ENCODE assay signal across 8 mouse cellular contexts in genomic region chr7:121939729-121940128, GRCm38 (mm10). TPM values are rescaled to one million over a fixed set of nuclear protein-coding genes. Genes with fewer than 3 reads are reported as not detected.
DNase-seq lines count a peak whose midpoint lies in the region; ATAC-seq and TF ChIP-seq lines count a peak whose summit lies in the region.

No protein-coding gene starts in this region.

- no peak for TF ChIP-seq POLR2A in kidney, adult 2 months (IDR thresholded peaks at IDR 0.05; ENCODE audit: low read depth, low read length)
- 0 out of 2 replicates have a peak, but pooled peaks have one; percentile 17 for TF ChIP-seq POLR2A in cerebellum, adult 2 months (IDR thresholded peaks at IDR 0.05; ENCODE audit: borderline replicate concordance, insufficient read depth, low read length)

- no peak overlapping the region for H3K4me2 ChIP-seq in kidney, embryonic 14.5 days (replicated peaks; ENCODE audit: low read depth, low read length)
- H3K4me2 ChIP-seq in hindbrain, embryonic 11.5 days (replicated peaks; ENCODE audit: low read depth, low read length): no peak overlapping the region

- 0 out of 2 replicates have a peak overlapping the region, but pooled peaks have one; percentile 26 for H3K27ac ChIP-seq in kidney, adult 2 months (ENCODE audit: insufficient read depth, low read depth, low read length)
- H3K27ac ChIP-seq in kidney, embryonic 14.5 days (ENCODE audit: low read depth, low read length): no peak overlapping the region
- peak overlapping the region; percentile 71 for H3K27ac ChIP-seq in cerebellum, adult 2 months (ENCODE audit: insufficient read depth, low read length)
- peak overlapping the region; percentile 42; the same call in 1 of the 2 replicates for H3K27ac ChIP-seq in hindbrain, embryonic 11.5 days (ENCODE audit: low read depth, low read length)

- no peak overlapping the region for H3K9ac ChIP-seq in kidney, embryonic 14.5 days (ENCODE audit: low read depth, low read length)
- H3K9ac ChIP-seq in hindbrain, embryonic 11.5 days (ENCODE audit: low read depth, low read length): no peak overlapping the region

- WGBS in kidney, adult 2 months: 66% methylated on average over 4 of the region's 4 CpGs
- WGBS in kidney, embryonic 14.5 days: 52% methylated on average over 4 of the region's 4 CpGs
- WGBS in cerebellum, adult 2 months: 7% methylated on average over 4 of the region's 4 CpGs
- 44% methylated on average over 4 of the region's 4 CpGs for WGBS in hindbrain, embryonic 11.5 days

- ATAC-seq in kidney, embryonic 14.5 days (ENCODE audit: low FRiP score, low TSS enrichment): no peak; the same call in 1 of the 2 replicates
- ATAC-seq in hindbrain, embryonic 11.5 days (ENCODE audit: low FRiP score): peak; percentile 81; the same call in 1 of the 2 replicates

- intact Hi-C loops in left cerebral cortex, postnatal 36 days (cut with DNase I): no loop called here

- H3K4me1 ChIP-seq in kidney, adult 2 months (ENCODE audit: control insufficient read depth, insufficient read depth, low read length): peaks cover 11% of the 10 kb centered on the region
- peaks cover 26% of the 10 kb centered on the region; the same call in 1 of the 2 replicates for H3K4me1 ChIP-seq in kidney, embryonic 14.5 days (ENCODE audit: control insufficient read depth, insufficient read depth, low read length)
- H3K4me1 ChIP-seq in cerebellum, adult 2 months (ENCODE audit: control insufficient read depth, insufficient read depth, low read length): peaks cover 67% of the 10 kb centered on the region
- H3K4me1 ChIP-seq in hindbrain, embryonic 11.5 days (replicated peaks; ENCODE audit: control insufficient read depth, insufficient read depth, low read length): no peaks in the 10 kb centered on the region

- H3K27me3 ChIP-seq in kidney, adult 2 months (replicated peaks; ENCODE audit: control insufficient read depth, insufficient read depth, low read length): no peaks in the 10 kb centered on the region
- H3K27me3 ChIP-seq in kidney, embryonic 14.5 days (ENCODE audit: control insufficient read depth, insufficient read depth, low read length): no peaks in the 10 kb centered on the region
- no peaks in the 10 kb centered on the region for H3K27me3 ChIP-seq in cerebellum, adult 2 months (ENCODE audit: control insufficient read depth, insufficient read depth, low read length)
- no peaks in the 10 kb centered on the region for H3K27me3 ChIP-seq in hindbrain, embryonic 11.5 days (ENCODE audit: control insufficient read depth, insufficient read depth, low read length)

- H3K36me3 ChIP-seq in kidney, adult 2 months (ENCODE audit: control insufficient read depth, insufficient read depth, low read length): no peaks in the 10 kb centered on the region
- peaks cover 7% of the 10 kb centered on the region; the same call in 1 of the 2 replicates for H3K36me3 ChIP-seq in kidney, embryonic 14.5 days (ENCODE audit: control insufficient read depth, insufficient read depth, low read length)
- H3K36me3 ChIP-seq in hindbrain, embryonic 11.5 days (ENCODE audit: control insufficient read depth, insufficient read depth, low read length): peaks cover 4% of the 10 kb centered on the region; the same call in 1 of the 2 replicates

- no peak for DNase-seq in kidney, adult 2 months
- peak; percentile 90 to 93 for DNase-seq in cerebellum, adult 2 months
- peak; percentile 47 for DNase-seq in hindbrain, embryonic 11.5 days (ENCODE audit: low spot score)
- peak; percentile 73 to 81 for DNase-seq in left cerebral cortex, postnatal 36 days (ENCODE audit: low spot score in 2 of 2)
- peak; percentile 81 to 91 for DNase-seq in right cerebral cortex, postnatal 10 days (ENCODE audit: low spot score in 2 of 2)
- no peak for DNase-seq in ovary, postnatal 14 days (ENCODE audit: low spot score)
- DNase-seq in thymus, postnatal 36 days: no peak

- H3K4me3 ChIP-seq in kidney, adult 2 months (ENCODE audit: insufficient read depth, low read depth, low read length): no peak overlapping the region
- H3K4me3 ChIP-seq in kidney, embryonic 14.5 days (ENCODE audit: low read length): no peak overlapping the region
- no peak overlapping the region for H3K4me3 ChIP-seq in cerebellum, adult 2 months (replicated peaks; ENCODE audit: insufficient read depth, low read depth, low read length)
- no peak overlapping the region for H3K4me3 ChIP-seq in hindbrain, embryonic 11.5 days (ENCODE audit: low read depth, low read length)

- no peak for TF ChIP-seq CTCF in kidney, adult 2 months (conservative IDR thresholded peaks at IDR 0.05; ENCODE audit: insufficient read depth, insufficient read length, low read depth, low read length)
- 0 out of 2 replicates have a peak, but pooled peaks have one; percentile 4 for TF ChIP-seq CTCF in cerebellum, adult 2 months (IDR thresholded peaks at IDR 0.05; ENCODE audit: borderline replicate concordance, insufficient read depth, low read depth, low read length)

- H3K9me3 ChIP-seq in kidney, embryonic 14.5 days (ENCODE audit: control insufficient read depth, low read length): no peaks in the 10 kb centered on the region
- no peaks in the 10 kb centered on the region for H3K9me3 ChIP-seq in hindbrain, embryonic 11.5 days (ENCODE audit: control insufficient read depth, low read length)

RNA-seq across cellular contexts. Expression of gene Cog7, which starts 41.8 kb away (rescaled TPM):
- polyA plus RNA-seq in kidney, adult 2 months (2012; rRNA removed): 39.9 and 41.7 TPM in 2 replicates
- polyA plus RNA-seq in kidney, embryonic 14.5 days (2014; fragmentation: Nextera tagmentation; extraction: Ambion mirVana): 15.6 and 28.3 TPM in 2 replicates
- 32.3 and 32.6 TPM in 2 replicates for polyA plus RNA-seq in cerebellum, adult 2 months (2012; rRNA removed)
- polyA plus RNA-seq in hindbrain, embryonic 11.5 days (2014; fragmentation: Nextera tagmentation; extraction: Ambion mirVana): 18.5 and 21.6 TPM in 2 replicates
- total RNA-seq in left cerebral cortex, postnatal 36 days (2021): 10 to 100 TPM; 42.5 to 44.3 TPM

Comparison
In these comparisons a context has a peak if more than half of its experiments do, and no peak if none do; other contexts are left out.
1. DNase-seq: peak in cerebellum, adult 2 months (2 of 2), hindbrain, embryonic 11.5 days (single experiment), left cerebral cortex, postnatal 36 days (2 of 2) and right cerebral cortex, postnatal 10 days (2 of 2); none in kidney, adult 2 months (single experiment), ovary, postnatal 14 days (single experiment) and thymus, postnatal 36 days (0 of 2).